Mouse (Mus musculus): ENCODE data around the gene Hist1h4j.
"Not testable (repeated sequence)": the region's sequence is repeated elsewhere in the genome, so short reads cannot be mapped to it uniquely, and the experiment has no call there.

DNA sequence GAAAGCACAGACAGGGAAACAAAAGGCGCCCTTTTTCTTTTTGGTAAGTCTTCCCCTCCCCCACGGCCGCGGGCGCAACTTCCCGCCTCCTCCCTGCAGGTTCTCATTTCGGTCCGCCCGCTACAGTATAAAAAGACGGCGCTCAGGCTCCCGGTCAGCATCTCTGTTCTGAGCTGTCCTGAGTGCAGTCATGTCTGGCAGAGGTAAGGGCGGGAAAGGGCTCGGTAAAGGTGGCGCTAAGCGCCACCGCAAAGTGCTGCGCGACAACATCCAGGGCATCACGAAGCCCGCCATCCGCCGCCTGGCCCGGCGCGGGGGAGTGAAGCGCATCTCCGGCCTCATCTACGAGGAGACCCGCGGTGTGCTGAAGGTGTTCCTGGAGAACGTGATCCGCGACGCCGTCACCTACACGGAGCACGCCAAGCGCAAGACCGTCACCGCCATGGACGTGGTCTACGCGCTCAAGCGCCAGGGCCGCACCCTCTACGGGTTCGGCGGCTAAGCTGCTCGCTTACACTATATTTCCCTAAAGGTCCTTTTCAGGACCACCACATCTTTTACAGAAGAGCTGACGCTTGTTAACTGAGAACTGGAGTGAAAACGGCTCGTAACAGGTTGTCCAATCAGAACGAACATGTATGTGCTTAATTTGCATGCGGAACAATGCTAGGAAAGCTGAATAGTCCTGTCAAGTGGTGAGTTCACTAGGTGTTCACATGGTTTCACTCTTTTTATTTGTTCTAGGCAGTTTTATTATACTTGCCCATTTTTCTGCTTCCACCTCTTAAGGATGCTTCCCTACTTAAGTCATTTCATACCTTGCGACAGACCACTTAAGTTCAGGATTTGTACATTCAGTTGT is at the start of gene Hist1h4j:
- not testable (repeated sequence) for TF ChIP-seq CTCF (IDR thresholded peaks at IDR 0.05; ENCODE audit: low read depth, low read length)
- peak; percentile 82; the same call in 1 of the 2 replicates for TF ChIP-seq EP300 (IDR thresholded peaks at IDR 0.05; ENCODE audit: insufficient read depth, low read depth, low read length)
- peak; percentile 91 for TF ChIP-seq POLR2A (IDR thresholded peaks at IDR 0.05; ENCODE audit: insufficient read depth, low read length)
